Mouse (Mus musculus): ENCODE data around the gene Kif18b. TPM values are rescaled to one million over a fixed set of nuclear protein-coding genes. Genes with fewer than 3 reads are reported as not detected.

Kif18b gene
- total RNA-seq, 2 experiments from 2014 or later, result 0.26 to 0.67 TPM

- no peak for DNase-seq
Measured at GRCm38 (mm10) chr11:102881314-102882198, 43.4 kb downstream of the Kif18b start.

GRCm38 (mm10) chr11:102880585-102881313 lies 44.2 kb downstream of the Kif18b start, which contains the start of the genes Eftud2 and Ccdc103:
Eftud2 (minus strand) TSS chr11:102880985.
Ccdc103 (plus strand) TSS chr11:102881204.
- peak; percentile 83 for DNase-seq

GRCm38 (mm10) chr11:102879558-102879957 lies 45.4 kb downstream of the Kif18b start:
- DNase-seq, result no peak

DNA sequence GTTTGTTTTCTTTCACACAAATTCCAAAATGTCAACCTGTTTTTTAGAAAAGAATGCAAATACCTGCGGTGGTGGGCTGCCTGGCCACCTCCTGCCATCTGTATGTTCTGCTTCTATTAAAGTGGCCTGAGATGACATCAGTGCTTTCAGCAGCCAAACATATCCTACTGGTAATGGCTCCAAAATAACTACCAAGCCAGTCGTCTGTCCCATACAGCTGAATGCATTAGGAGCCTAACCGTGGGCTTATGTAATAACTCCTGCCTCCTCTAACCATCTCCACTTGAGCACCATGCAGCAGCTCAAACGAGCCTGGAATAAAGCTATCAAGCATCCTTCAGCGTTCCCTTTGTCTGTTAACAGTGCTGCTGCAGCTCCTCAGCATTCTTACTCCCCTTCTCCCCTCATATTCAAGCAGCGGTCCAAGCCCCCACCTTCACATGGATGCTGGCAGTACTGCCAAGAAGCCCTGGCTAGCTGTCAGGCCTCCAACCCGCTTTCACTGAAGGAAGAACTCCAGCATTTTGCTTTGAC lies 50.1 kb downstream of the Kif18b start:
- no peak for DNase-seq

- DNase-seq, result no peak
Measured at GRCm38 (mm10) chr11:102864272-102864671, 60.7 kb downstream of the Kif18b start.

DNA sequence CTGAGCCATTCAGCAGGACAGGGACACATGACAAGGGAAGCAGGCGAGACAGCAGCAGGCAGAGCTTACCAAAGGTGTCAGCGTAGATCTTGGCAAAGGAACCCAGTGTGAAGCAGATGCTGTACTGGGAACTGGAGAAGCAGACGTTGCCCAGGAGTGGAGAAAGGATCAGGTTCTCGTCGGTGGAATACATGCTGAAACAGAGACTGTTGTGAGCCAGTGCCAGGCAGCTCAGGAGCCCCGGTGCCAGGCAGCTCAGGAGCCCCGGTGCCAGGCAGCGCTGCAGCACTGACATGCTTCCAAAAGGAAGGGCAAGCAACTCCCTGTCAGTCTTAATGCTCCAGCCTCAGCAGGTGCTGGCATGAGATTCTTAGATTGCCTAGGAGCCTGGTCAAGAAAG lies 65.0 kb downstream of the Kif18b start:
- peak; percentile 75 for DNase-seq

GRCm38 (mm10) chr11:102858951-102859350 lies 66.0 kb downstream of the Kif18b start:
- DNase-seq, result peak; percentile 33

GRCm38 (mm10) chr11:102855941-102856340 lies 69.0 kb downstream of the Kif18b start:
- DNase-seq, result no peak

Other genes with a start within 250 kb of the Kif18b start
- 10 to 100 TPM; 60.3 to 73.0 TPM for gene Ccdc43, start 227.3 kb downstream of the Kif18b start, total RNA-seq (2021)
- gene Adam11, start 163.7 kb downstream of the Kif18b start, total RNA-seq (2021), result under 1 TPM; 0.29 to 0.77 TPM
- gene Gjc1, start 105.4 kb downstream of the Kif18b start, total RNA-seq (2021), result 1 to 10 TPM; 5.2 to 7.3 TPM
- gene Higd1b, start 89.3 kb downstream of the Kif18b start, total RNA-seq (2021), result 1 to 10 TPM; 3.3 to 3.9 TPM
- 10 to 100 TPM; 23.7 to 25.5 TPM for gene Eftud2, start 44.1 kb downstream of the Kif18b start, total RNA-seq (2021)
- gene Ccdc103, start 43.9 kb downstream of the Kif18b start, total RNA-seq (2021), result not detected
- not detected for gene Fam187a, start 40.0 kb downstream of the Kif18b start, total RNA-seq (2021)
- not detected for gene Gfap, start 24.2 kb downstream of the Kif18b start, total RNA-seq (2021)
- gene C1ql1, start 21.6 kb upstream of the Kif18b start, total RNA-seq (2021), result under 1 TPM in 1 of 2 experiments, not detected in 1; 0.18 TPM
- 10 to 100 TPM; 35.6 to 36.7 TPM for gene Nmt1, start 103.1 kb upstream of the Kif18b start, total RNA-seq (2021)
- gene Dcakd, start 103.2 kb upstream of the Kif18b start, total RNA-seq (2021), result 10 to 100 TPM; 22.0 to 28.2 TPM
- gene Plcd3, start 176.5 kb upstream of the Kif18b start, total RNA-seq (2021), result 1 to 10 TPM; 3.2 to 3.9 TPM
- 10 to 100 TPM; 23.7 to 29.7 TPM for gene Acbd4, start 176.6 kb upstream of the Kif18b start, total RNA-seq (2021)
- 10 to 100 TPM; 17.4 to 19.0 TPM for gene Hexim1, start 191.1 kb upstream of the Kif18b start, total RNA-seq (2021)
- 1 to 10 TPM; 1.0 to 1.9 TPM for gene Hexim2, start 207.3 kb upstream of the Kif18b start, total RNA-seq (2021)
- gene Fmnl1, start 246.0 kb upstream of the Kif18b start, total RNA-seq (2021), result 1 to 10 TPM; 4.7 to 4.9 TPM